ENCODE assay signal across 10 mouse cellular contexts in the genomic region with DNA sequence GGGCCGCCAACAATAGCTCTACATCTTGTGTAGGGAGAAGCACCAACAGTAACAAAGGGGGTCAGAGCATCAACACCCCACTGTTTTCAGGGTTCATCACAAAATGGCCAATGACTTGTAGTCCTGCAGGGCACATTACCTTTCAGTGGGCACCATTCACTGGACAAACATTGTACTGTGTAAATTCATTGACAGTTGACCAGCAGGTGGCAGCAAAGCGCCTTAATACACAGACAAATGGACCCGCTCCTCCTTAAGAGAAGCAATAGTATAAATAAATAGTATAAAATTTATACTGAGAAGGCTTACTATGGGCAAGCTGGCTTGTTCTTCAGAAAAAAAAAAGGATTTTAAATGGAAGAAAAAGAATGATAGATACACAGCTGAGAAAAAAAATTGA. TPM values are rescaled to one million over a fixed set of nuclear protein-coding genes. Genes with fewer than 3 reads are reported as not detected.
A peak's percentile ranks its signal among the peaks of the same experiment; 100 is the strongest.
DNase-seq lines count a peak whose midpoint lies in the region; ATAC-seq and TF ChIP-seq lines count a peak whose summit lies in the region.
"Had no signal": no experiment of that assay in that cellular context is flagged by ENCODE, and none has a peak within 500 bp of the region (broad histone marks: within the 10 kb centered on the region; RNA-seq: fewer than 3 reads in every experiment).

No protein-coding gene starts in this region.

- 46% methylated on average over 3 of the region's 3 CpGs for WGBS in intestine, postnatal 0 days
- 41% methylated on average over 3 of the region's 3 CpGs for WGBS in intestine, embryonic 15.5 days

- no peaks in the 10 kb centered on the region for H3K4me1 ChIP-seq in intestine, postnatal 0 days (replicated peaks; ENCODE audit: control insufficient read depth, insufficient read depth, low read length)
- H3K4me1 ChIP-seq in intestine, embryonic 15.5 days (replicated peaks) = no peaks in the 10 kb centered on the region
- no peaks in the 10 kb centered on the region for H3K4me1 ChIP-seq in cortical plate, adult 2 months (ENCODE audit: control insufficient read depth, insufficient read depth, low read length)
- H3K4me1 ChIP-seq: lung, embryonic 15.5 days had no signal

- CTCF ChIA-PET in Patski (lab: Charles Lee) = interaction anchor here (0.9 to 1.5 kb wide), 2 partner anchors 32 to 146 kb away, joined by 3 to 5 read pairs; no protein-coding TSS in a partner anchor

- no peak overlapping the region for H3K4me3 ChIP-seq in intestine, postnatal 0 days (ENCODE audit: low read depth, low read length)
- no peak overlapping the region for H3K4me3 ChIP-seq in intestine, embryonic 15.5 days (replicated peaks)
- H3K4me3 ChIP-seq in cortical plate, adult 2 months (ENCODE audit: insufficient read depth, low read length) = no peak overlapping the region
- H3K4me3 ChIP-seq: erythroblast, embryonic 14.5 days; lung, embryonic 15.5 days had no signal

- TF ChIP-seq POLR2A in cortical plate, adult 2 months (IDR thresholded peaks at IDR 0.05; ENCODE audit: extremely low read depth, insufficient read depth, low read length) = no peak

- no peaks in the 10 kb centered on the region for H3K36me3 ChIP-seq in intestine, postnatal 0 days (ENCODE audit: control insufficient read depth, insufficient read depth)
- no peaks in the 10 kb centered on the region for H3K36me3 ChIP-seq in intestine, embryonic 15.5 days
- H3K36me3 ChIP-seq: lung, embryonic 15.5 days had no signal

- no peaks in the 10 kb centered on the region for H3K27me3 ChIP-seq in intestine, postnatal 0 days (replicated peaks; ENCODE audit: control insufficient read depth, insufficient read depth, low read length)
- H3K27me3 ChIP-seq in intestine, embryonic 15.5 days (replicated peaks) = no peaks in the 10 kb centered on the region
- H3K27me3 ChIP-seq in Patski = no peaks in the 10 kb centered on the region
- H3K27me3 ChIP-seq: lung, embryonic 15.5 days had no signal

- no peak overlapping the region for H3K9ac ChIP-seq in intestine, postnatal 0 days (ENCODE audit: low read depth, low read length)
- no peak overlapping the region for H3K9ac ChIP-seq in intestine, embryonic 15.5 days
- H3K9ac ChIP-seq: lung, embryonic 15.5 days had no signal

- no peak overlapping the region for H3K4me2 ChIP-seq in intestine, postnatal 0 days (replicated peaks; ENCODE audit: low read depth)
- no peak overlapping the region for H3K4me2 ChIP-seq in intestine, embryonic 15.5 days (replicated peaks)
- H3K4me2 ChIP-seq: lung, embryonic 15.5 days had no signal

- no peak overlapping the region for H3K27ac ChIP-seq in intestine, postnatal 0 days (ENCODE audit: low read depth, low read length)
- H3K27ac ChIP-seq in intestine, embryonic 15.5 days = no peak overlapping the region
- no peak overlapping the region for H3K27ac ChIP-seq in cortical plate, adult 2 months (ENCODE audit: insufficient read depth, low read length)
- H3K27ac ChIP-seq: lung, embryonic 15.5 days had no signal

- peak; percentile 68 for DNase-seq in CD4-positive helper T cell, adult 2 months (ENCODE audit: low read depth, low spot score)
- DNase-seq in Patski (ENCODE audit: low read depth, low spot score) = peak; percentile 2
- DNase-seq in kidney, postnatal 10 days = peak; percentile 85
- peak; percentile 18 to 73 for DNase-seq in thymus, postnatal 10 days (ENCODE audit: low spot score in 2 of 2)

- H3K9me3 ChIP-seq in intestine, postnatal 0 days (ENCODE audit: control insufficient read depth) = no peaks in the 10 kb centered on the region
- H3K9me3 ChIP-seq in intestine, embryonic 15.5 days = no peaks in the 10 kb centered on the region
- H3K9me3 ChIP-seq: lung, embryonic 15.5 days had no signal

- in situ Hi-C loops in Patski (cut with MboI; ENCODE audit: low pct_unique_long_range_greater_than_20kb) = no loop called here

- TF ChIP-seq CTCF in intestine, postnatal 0 days (IDR thresholded peaks at IDR 0.05; ENCODE audit: low read depth) = peak; percentile 75
- peak; percentile 71 for TF ChIP-seq CTCF in Patski (IDR thresholded peaks at IDR 0.05)
- peak; percentile 48 for TF ChIP-seq CTCF in cortical plate, adult 2 months (IDR thresholded peaks at IDR 0.05; ENCODE audit: extremely low read depth, insufficient read depth, low read length)

- no peak for ATAC-seq in intestine, postnatal 0 days
- no peak for ATAC-seq in intestine, embryonic 15.5 days
- no peak for ATAC-seq in Patski
- peak; percentile 71; the same call in 1 of the 2 replicates for ATAC-seq in megakaryocyte-erythroid progenitor cell, adult 5-6 weeks (replicated peaks; ENCODE audit: low FRiP score, low TSS enrichment, poor library complexity, severe bottlenecking)

- POLR2A ChIA-PET in Patski (lab: Charles Lee) = no interaction called here

RNA-seq across cellular contexts. Expression of a gene that starts 8.3 kb away (rescaled TPM):
- 14.9 and 16.0 TPM in 2 replicates for polyA plus RNA-seq in intestine, postnatal 0 days (2015; fragmentation: Nextera tagmentation; extraction: Ambion mirVana)
- polyA plus RNA-seq in intestine, embryonic 15.5 days (2015; fragmentation: Nextera tagmentation; extraction: Ambion mirVana) = 15.5 and 18.2 TPM in 2 replicates
- polyA plus RNA-seq in Patski (2021) = 40.0 TPM
- polyA plus RNA-seq in cortical plate, adult 2 months (2012; rRNA removed) = 42.1 and 43.4 TPM in 2 replicates
- 65.7 and 78.0 TPM in 2 replicates for total RNA-seq in megakaryocyte-erythroid progenitor cell, adult 5-6 weeks (2014; fragmentation: Nextera tagmentation)
- total RNA-seq in megakaryocyte-erythroid progenitor cell, adult 5-6 weeks (2017) = 8.4 and 17.9 TPM in 2 replicates

RNA-seq across cellular contexts. Expression of a gene that starts 35.7 kb away (rescaled TPM):
- 8.4 and 9.5 TPM in 2 replicates for polyA plus RNA-seq in intestine, postnatal 0 days (2015; fragmentation: Nextera tagmentation; extraction: Ambion mirVana)
- 20.2 and 20.7 TPM in 2 replicates for polyA plus RNA-seq in intestine, embryonic 15.5 days (2015; fragmentation: Nextera tagmentation; extraction: Ambion mirVana)
- polyA plus RNA-seq in Patski (2021) = 12.4 TPM
- 77.3 and 77.7 TPM in 2 replicates for polyA plus RNA-seq in cortical plate, adult 2 months (2012; rRNA removed)
- total RNA-seq in megakaryocyte-erythroid progenitor cell, adult 5-6 weeks (2014; fragmentation: Nextera tagmentation) = 33.7 and 36.7 TPM in 2 replicates
- total RNA-seq in megakaryocyte-erythroid progenitor cell, adult 5-6 weeks (2017) = 27.4 and 37.7 TPM in 2 replicates

RNA-seq across cellular contexts. Expression of a gene that starts 36.0 kb away (rescaled TPM):
- polyA plus RNA-seq in intestine, postnatal 0 days (2015; fragmentation: Nextera tagmentation; extraction: Ambion mirVana) = 2.6 and 2.7 TPM in 2 replicates
- polyA plus RNA-seq in intestine, embryonic 15.5 days (2015; fragmentation: Nextera tagmentation; extraction: Ambion mirVana) = 4.6 TPM in 2 replicates
- 27.0 TPM for polyA plus RNA-seq in Patski (2021)
- polyA plus RNA-seq in cortical plate, adult 2 months (2012; rRNA removed) = 261 and 264 TPM in 2 replicates
- not detected in 2 replicates for total RNA-seq in megakaryocyte-erythroid progenitor cell, adult 5-6 weeks (2014; fragmentation: Nextera tagmentation)
- total RNA-seq in megakaryocyte-erythroid progenitor cell, adult 5-6 weeks (2017) = not detected in 2 replicates
- polyA plus RNA-seq: erythroblast, embryonic 14.5 days had no signal

Comparison
In these comparisons a context has a peak if more than half of its experiments do, and no peak if none do; other contexts are left out.
1. DNase-seq: peak in every context shown above with its lines; median percentile 85 in kidney, postnatal 10 days; 68 in CD4-positive helper T cell, adult 2 months; 46 in thymus, postnatal 10 days; 2 in Patski.